Mouse (Mus musculus) embryonic facial prominence, embryonic 14.5 days (tissue): ENCODE data around the gene Plce1. TPM values are rescaled to one million over a fixed set of nuclear protein-coding genes. Genes with fewer than 3 reads are reported as not detected.

Source experiments
- ATAC-seq: fragments of 200-750 bp; cut with Nextera tagmentation; 2 replicates; pipeline ENCODE4 v1.8.0; 2017; ENCODE audit warnings: low read depth, moderate number of reproducible peaks, moderate TSS enrichment
- DNase-seq: peaks from one replicate; pipeline ENCODE4 v3.0.0-alpha.2; 2015; ENCODE audit warnings: low spot score
- H3K27ac ChIP-seq: fragments of 300-500 bp; sonication (generic); replicated peaks from 2 replicates; pipeline ENCODE4 v1.5.1; 2014; ENCODE audit warnings: low read depth, mild to moderate bottlenecking, low read length, moderate library complexity
- H3K27me3 ChIP-seq: fragments of 300-500 bp; sonication (generic); replicated peaks from 2 replicates; pipeline ENCODE4 v1.6.1; 2014; ENCODE audit warnings: low read length; ENCODE audit not compliant: control insufficient read depth, insufficient read depth
- H3K36me3 ChIP-seq: fragments of 300-500 bp; sonication (generic); 2 replicates; pipeline ENCODE4 v1.6.1; 2014; ENCODE audit warnings: low read length, mixed read lengths; ENCODE audit not compliant: control insufficient read depth, insufficient read depth
- H3K4me1 ChIP-seq: fragments of 300-500 bp; sonication (generic); 2 replicates; pipeline ENCODE4 v1.6.1; 2014; ENCODE audit warnings: antibody characterized with exemption, low read length; ENCODE audit not compliant: control insufficient read depth, insufficient read depth
- H3K4me2 ChIP-seq: fragments of 300-500 bp; sonication (generic); 2 replicates; pipeline ENCODE4 v1.6.1; 2014; ENCODE audit warnings: low read depth, mild to moderate bottlenecking, low read length, moderate library complexity, mixed read lengths
- H3K4me3 ChIP-seq: fragments of 300-500 bp; sonication (generic); 2 replicates; pipeline ENCODE4 v1.5.1; 2014; ENCODE audit warnings: low read depth, mild to moderate bottlenecking, low read length
- H3K9ac ChIP-seq: fragments of 300-500 bp; sonication (generic); 2 replicates; pipeline ENCODE4 v1.6.1; 2014; ENCODE audit warnings: low read depth, mild to moderate bottlenecking, low read length, moderate library complexity, mixed read lengths
- H3K9me3 ChIP-seq: fragments of 300-500 bp; sonication (generic); 2 replicates; pipeline ENCODE4 v1.6.1; 2016; ENCODE audit warnings: low read length; ENCODE audit not compliant: control insufficient read depth
- WGBS: fragments of 180-500 bp; shearing (Covaris S2); extraction: QIAGEN DNeasy Blood & Tissue Kit; methylation state at CpG from one replicate; pipeline ENCODE4 v1.1.7; 2014; 5-methylcytosine and 5-hydroxymethylcytosine counted together
- polyA plus RNA-seq: library from polyadenylated mRNA; unstranded; fragments of >200 nt; fragmentation: Nextera tagmentation; extraction: Ambion mirVana; gene quantifications from 2 replicates; pipeline ENCODE4 v1.2.1, GENCODE M21; 2014

Plce1 gene
- polyA plus RNA-seq: 8.9 and 10.8 TPM in 2 replicates

GRCm38 (mm10) chr19:38480731-38481621, at the start of gene Plce1:
Gene Plce1 (plus strand): TSS chr19:38481109.
- peak within 1 kb of the TSS; percentile 81 for H3K9ac ChIP-seq
- H3K9me3 ChIP-seq: no peaks in the 10 kb centered on the region
- H3K27me3 ChIP-seq: peaks cover 21% of the 10 kb centered on the region
- peak; percentile 44 for DNase-seq
- peak; percentile 85 for ATAC-seq
- peaks cover 19% of the 10 kb centered on the region for H3K4me1 ChIP-seq
- peak within 1 kb of the TSS; percentile 97 for H3K4me2 ChIP-seq
- H3K27ac ChIP-seq: peak within 1 kb of the TSS; percentile 67
- H3K36me3 ChIP-seq: no peaks in the 10 kb centered on the region
- 0% methylated on average over 22 of the region's 90 CpGs for WGBS
- H3K4me3 ChIP-seq: peak within 1 kb of the TSS; percentile 74

GRCm38 (mm10) chr19:38431326-38431725, 49.6 kb upstream of the Plce1 start:
- no peak overlapping the region for H3K4me2 ChIP-seq
- H3K36me3 ChIP-seq: no peaks in the 10 kb centered on the region
- no peak for ATAC-seq
- WGBS: 80% methylated on average over 7 of the region's 7 CpGs
- no peak for DNase-seq
- H3K4me3 ChIP-seq: no peak overlapping the region
- no peaks in the 10 kb centered on the region for H3K4me1 ChIP-seq
- H3K9me3 ChIP-seq: peaks cover 6% of the 10 kb centered on the region; the same call in 1 of the 2 replicates
- H3K9ac ChIP-seq: no peak overlapping the region
- H3K27ac ChIP-seq: no peak overlapping the region
- H3K27me3 ChIP-seq: no peaks in the 10 kb centered on the region

DNA sequence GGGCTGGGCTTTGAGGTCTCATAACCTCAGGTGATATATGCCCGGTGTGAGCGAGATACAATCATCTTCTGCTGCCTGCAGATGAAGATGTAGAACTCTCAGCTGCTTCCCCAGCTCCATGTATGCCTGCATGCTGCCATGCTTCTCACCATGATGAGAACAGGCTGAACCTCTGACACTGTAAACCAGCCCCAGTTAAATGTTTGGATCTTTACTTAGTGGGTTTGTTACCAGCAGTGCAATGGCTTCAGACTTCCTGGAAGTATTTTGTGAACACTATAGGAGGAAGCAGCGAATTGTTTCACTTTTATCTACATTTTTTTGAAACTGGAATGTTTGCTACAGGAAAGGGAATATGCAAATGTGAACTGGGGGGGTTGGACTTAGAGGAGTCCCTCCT, 48.9 kb upstream of the Plce1 start:
- H3K27ac ChIP-seq: no peak overlapping the region
- H3K9me3 ChIP-seq: peaks cover 6% of the 10 kb centered on the region; the same call in 1 of the 2 replicates
- ATAC-seq (no peak), DNase-seq (no peak)
- no peak overlapping the region for H3K4me2 ChIP-seq
- H3K27me3 ChIP-seq: no peaks in the 10 kb centered on the region
- 75% methylated on average over 3 of the region's 3 CpGs for WGBS
- H3K4me1 ChIP-seq: no peaks in the 10 kb centered on the region
- no peaks in the 10 kb centered on the region for H3K36me3 ChIP-seq
- no peak overlapping the region for H3K4me3 ChIP-seq
- H3K9ac ChIP-seq: no peak overlapping the region

GRCm38 (mm10) chr19:38433381-38433780, 47.5 kb upstream of the Plce1 start:
- WGBS: 81% methylated on average over 2 of the region's 2 CpGs
- Histone ChIP-seq H3K36me3 (no peaks in the 10 kb centered on the region), H3K9ac (no peak overlapping the region), H3K27ac (no peak overlapping the region), H3K4me3 (no peak overlapping the region), H3K4me1 (no peaks in the 10 kb centered on the region), H3K9me3 (peaks cover 6% of the 10 kb centered on the region; the same call in 1 of the 2 replicates), H3K4me2 (no peak overlapping the region), H3K27me3 (no peaks in the 10 kb centered on the region)
- ATAC-seq (no peak), DNase-seq (no peak)

- ATAC-seq (peak; percentile 74; the same call in 1 of the 2 replicates), DNase-seq (peak; percentile 56)
- no peak overlapping the region for H3K9ac ChIP-seq
- no peak overlapping the region for H3K4me3 ChIP-seq
- peaks cover 6% of the 10 kb centered on the region; the same call in 1 of the 2 replicates for H3K9me3 ChIP-seq
- H3K27me3 ChIP-seq: no peaks in the 10 kb centered on the region
- H3K4me2 ChIP-seq: no peak overlapping the region
- no peaks in the 10 kb centered on the region for H3K4me1 ChIP-seq
- H3K36me3 ChIP-seq: no peaks in the 10 kb centered on the region
- H3K27ac ChIP-seq: no peak overlapping the region
- WGBS: 82% methylated on average over 15 of the region's 15 CpGs
Observed at GRCm38 (mm10) chr19:38435221-38435620, 45.7 kb upstream of the Plce1 start.

- ATAC-seq (peak; percentile 60), DNase-seq (peak; percentile 50)
- H3K27ac ChIP-seq: 0 out of 2 replicates have a peak overlapping the region, but pooled peaks have one; percentile 6
- no peaks in the 10 kb centered on the region for H3K27me3 ChIP-seq
- H3K4me1 ChIP-seq: no peaks in the 10 kb centered on the region
- H3K4me2 ChIP-seq: no peak overlapping the region
- H3K4me3 ChIP-seq: no peak overlapping the region
- no peaks in the 10 kb centered on the region for H3K36me3 ChIP-seq
- H3K9me3 ChIP-seq: no peaks in the 10 kb centered on the region
- WGBS: 31% methylated on average over 8 of the region's 8 CpGs
- no peak overlapping the region for H3K9ac ChIP-seq
Observed at GRCm38 (mm10) chr19:38441860-38442259, 39.0 kb upstream of the Plce1 start.

GRCm38 (mm10) chr19:38445758-38446157, 35.2 kb upstream of the Plce1 start:
- no peak overlapping the region for H3K27ac ChIP-seq
- DNase-seq: no peak
- H3K27me3 ChIP-seq: no peaks in the 10 kb centered on the region
- peaks cover 6% of the 10 kb centered on the region; the same call in 1 of the 2 replicates for H3K4me1 ChIP-seq
- no peak overlapping the region for H3K9ac ChIP-seq
- WGBS: 55% methylated on average over 5 of the region's 5 CpGs
- no peaks in the 10 kb centered on the region; the same call in 1 of the 2 replicates for H3K9me3 ChIP-seq
- no peak overlapping the region for H3K4me2 ChIP-seq
- no peak for ATAC-seq
- H3K36me3 ChIP-seq: no peaks in the 10 kb centered on the region
- H3K4me3 ChIP-seq: no peak overlapping the region

DNA sequence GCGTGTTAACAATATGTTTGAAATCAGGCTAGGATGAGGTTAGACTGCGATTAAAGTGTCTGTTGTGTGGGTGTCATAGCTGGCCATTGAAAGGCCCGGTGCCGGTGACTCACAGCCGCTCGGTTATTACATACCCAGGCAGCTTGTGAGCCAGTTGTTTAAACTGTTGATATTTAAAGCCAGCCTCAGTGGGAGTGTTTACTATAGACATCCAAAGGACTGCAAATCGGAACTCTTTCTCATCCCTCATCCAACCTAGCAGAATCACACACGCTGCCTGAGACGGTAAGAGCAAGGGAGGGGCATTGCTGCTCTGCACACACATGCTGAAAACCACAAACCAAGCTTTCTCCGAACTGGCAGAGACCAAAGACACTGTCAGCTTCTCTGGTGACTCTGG, 25.7 kb upstream of the Plce1 start:
- 0 out of 2 replicates have a peak, but pooled peaks have one; percentile 12 for ATAC-seq
- no peaks in the 10 kb centered on the region for H3K4me1 ChIP-seq
- no peak overlapping the region for H3K9ac ChIP-seq
- 65% methylated on average over 10 of the region's 10 CpGs for WGBS
- H3K4me3 ChIP-seq: no peak overlapping the region
- H3K9me3 ChIP-seq: peaks cover 8% of the 10 kb centered on the region; the same call in 1 of the 2 replicates
- H3K27ac ChIP-seq: 0 out of 2 replicates have a peak overlapping the region, but pooled peaks have one; percentile 28
- no peak overlapping the region for H3K4me2 ChIP-seq
- no peak for DNase-seq
- H3K36me3 ChIP-seq: no peaks in the 10 kb centered on the region
- no peaks in the 10 kb centered on the region for H3K27me3 ChIP-seq
